Mouse (Mus musculus) olfactory bulb, adult 2 months (tissue): ENCODE data around the gene Gpr63.

Source experiments
- CTCF ChIP-seq: fragments of 200-500 bp; IDR thresholded peaks from 2 replicates; pipeline ENCODE4 v1.5.1; 2012; ENCODE audit warnings: low read depth, mild to moderate bottlenecking, low read length, moderate library complexity; ENCODE audit not compliant: insufficient read depth
- POLR2A ChIP-seq: fragments of 200-500 bp; IDR thresholded peaks from 2 replicates; pipeline ENCODE4 v1.6.1; 2012; ENCODE audit warnings: mild to moderate bottlenecking, low read depth, low read length, moderate library complexity; ENCODE audit not compliant: insufficient read depth

GRCm38 (mm10) chr4:24928926-24929325, 37.3 kb upstream of the Gpr63 start:
- no peak for TF ChIP-seq CTCF
- no peak for TF ChIP-seq POLR2A
